In genomic region chr5:122916147-122916546, GRCm38 (mm10) we compare ENCODE assay signal across 19 mouse cellular contexts.
"Had no signal": no experiment of that assay in that cellular context is flagged by ENCODE, and none has a peak within 500 bp of the region (broad histone marks: within the 10 kb centered on the region; RNA-seq: fewer than 3 reads in every experiment).

No protein-coding gene starts in this region.

- H3K9ac ChIP-seq: liver, embryonic 14.5 days; lung, embryonic 14.5 days; midbrain, embryonic 13.5 days; midbrain, embryonic 15.5 days; neural tube, embryonic 12.5 days; stomach, embryonic 15.5 days had no signal

- H3K36me3 ChIP-seq: midbrain, embryonic 15.5 days; neural tube, embryonic 12.5 days; stomach, embryonic 15.5 days had no signal

- H3K4me1 ChIP-seq: midbrain, embryonic 13.5 days; midbrain, embryonic 15.5 days; neural tube, embryonic 12.5 days; stomach, embryonic 15.5 days had no signal

- H3K9me3 ChIP-seq: megakaryocyte, embryonic 14.5 days; midbrain, embryonic 13.5 days; midbrain, embryonic 15.5 days; neural tube, embryonic 12.5 days; stomach, embryonic 15.5 days had no signal

- DNase-seq: lung, adult 18-20 months; lung, postnatal 14 days; lung, postnatal 36 days; right cerebral cortex, postnatal 25 days; right cerebral cortex, postnatal 4 days; spleen, adult 18-20 months; thymus, adult 2 months; thymus, postnatal 25 days; thymus, postnatal 4 days had no signal

- H3K27ac ChIP-seq: liver, embryonic 14.5 days; macrophage; midbrain, embryonic 13.5 days; midbrain, embryonic 15.5 days; neural tube, embryonic 12.5 days; stomach, embryonic 15.5 days; stomach, postnatal 0 days had no signal

- H3K4me3 ChIP-seq: megakaryocyte, embryonic 14.5 days; midbrain, embryonic 13.5 days; midbrain, embryonic 15.5 days; neural tube, embryonic 12.5 days; stomach, embryonic 15.5 days had no signal

- ATAC-seq: midbrain, embryonic 13.5 days; midbrain, embryonic 15.5 days had no signal

- H3K4me2 ChIP-seq: lung, embryonic 14.5 days; midbrain, embryonic 11.5 days; midbrain, embryonic 13.5 days; midbrain, embryonic 15.5 days; neural tube, embryonic 12.5 days; stomach, embryonic 15.5 days had no signal

- H3K27me3 ChIP-seq: megakaryocyte, embryonic 14.5 days; midbrain, embryonic 13.5 days; midbrain, embryonic 15.5 days; neural tube, embryonic 12.5 days; stomach, embryonic 15.5 days had no signal
